Mouse (Mus musculus) kidney, adult 2 months (tissue): Measurements from ENCODE around the gene Aen. TPM values are rescaled to one million over a fixed set of nuclear protein-coding genes. Genes with fewer than 3 reads are reported as not detected.

Source experiments
- DNase-seq: peaks from one replicate; pipeline ENCODE4 v3.0.0; 2021
- H3K27ac ChIP-seq: fragments of 200-500 bp; 2 replicates; pipeline ENCODE4 v1.5.1; 2012; ENCODE audit warnings: low read depth, low read length, control low read depth, inconsistent platforms; ENCODE audit not compliant: insufficient read depth
- H3K27me3 ChIP-seq: fragments of 200-500 bp; replicated peaks from 2 replicates; pipeline ENCODE4 v1.6.1; 2012; ENCODE audit warnings: mild to moderate bottlenecking, moderate library complexity, low read length, inconsistent platforms; ENCODE audit not compliant: control insufficient read depth, insufficient read depth
- H3K36me3 ChIP-seq: fragments of 200-500 bp; 2 replicates; pipeline ENCODE4 v1.6.1; 2012; ENCODE audit warnings: mild to moderate bottlenecking, moderate library complexity, low read length, inconsistent platforms; ENCODE audit not compliant: control insufficient read depth, insufficient read depth
- H3K4me1 ChIP-seq: fragments of 200-500 bp; 2 replicates; pipeline ENCODE4 v1.6.1; 2011; ENCODE audit warnings: low read length; ENCODE audit not compliant: control insufficient read depth, insufficient read depth
- H3K4me3 ChIP-seq: fragments of 200-500 bp; 2 replicates; pipeline ENCODE4 v1.5.1; 2011; ENCODE audit warnings: mild to moderate bottlenecking, low read depth, low read length, control low read depth; ENCODE audit not compliant: insufficient read depth
- CTCF ChIP-seq: fragments of 200-500 bp; conservative IDR thresholded peaks from 2 replicates; pipeline ENCODE4 v1.5.1; 2011; ENCODE audit warnings: low read depth, mild to moderate bottlenecking, control low read depth, low read length, moderate library complexity, mixed read lengths; ENCODE audit not compliant: insufficient read depth, insufficient read length
- POLR2A ChIP-seq: fragments of 200-500 bp; IDR thresholded peaks from one replicate; pipeline ENCODE4 v1.6.1; 2011; ENCODE audit warnings: low read depth, low read length, control low read depth
- WGBS: fragments of 180-500 bp; shearing (Covaris S2); methylation state at CpG from one replicate; pipeline ENCODE4 v1.1.7; 2018; 5-methylcytosine and 5-hydroxymethylcytosine counted together
- polyA plus RNA-seq: library from polyadenylated mRNA; depleted of rRNA; stranded (reverse); fragments of >200 nt; gene quantifications from 2 replicates; pipeline ENCODE4 v1.2.3, GENCODE M21; 2012

Aen gene
- polyA plus RNA-seq, 1 experiment = 20.7 TPM

DNA sequence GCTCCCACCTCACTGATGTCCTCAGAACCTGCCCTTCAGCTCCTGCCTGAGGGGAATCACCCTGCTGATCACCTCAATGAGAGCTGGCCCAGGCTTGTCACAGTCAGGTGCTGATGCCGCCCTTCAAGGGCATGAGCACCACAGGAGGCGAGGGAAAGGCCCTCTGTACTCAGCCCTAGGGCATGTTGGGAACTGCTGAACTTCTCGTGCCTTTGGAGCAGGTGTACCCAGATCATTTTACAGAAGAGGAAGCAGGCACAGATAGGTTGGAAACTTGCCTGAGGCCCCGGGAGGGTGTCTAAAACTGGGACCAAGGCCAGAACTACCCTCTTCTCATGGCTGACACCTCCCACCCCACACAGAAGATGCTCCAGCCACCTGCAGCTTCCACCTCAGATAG is 23.0 kb downstream of the Aen start:
- 28% methylated on average over 4 of the region's 4 CpGs for WGBS
- Histone ChIP-seq H3K27ac (no peak overlapping the region), H3K4me3 (no peak overlapping the region), H3K4me1 (peaks cover 7% of the 10 kb centered on the region; the same call in 1 of the 2 replicates), H3K27me3 (no peaks in the 10 kb centered on the region), H3K36me3 (no peaks in the 10 kb centered on the region)
- TF ChIP-seq POLR2A (no peak), CTCF (no peak)
- DNase-seq = peak; percentile 32

DNA sequence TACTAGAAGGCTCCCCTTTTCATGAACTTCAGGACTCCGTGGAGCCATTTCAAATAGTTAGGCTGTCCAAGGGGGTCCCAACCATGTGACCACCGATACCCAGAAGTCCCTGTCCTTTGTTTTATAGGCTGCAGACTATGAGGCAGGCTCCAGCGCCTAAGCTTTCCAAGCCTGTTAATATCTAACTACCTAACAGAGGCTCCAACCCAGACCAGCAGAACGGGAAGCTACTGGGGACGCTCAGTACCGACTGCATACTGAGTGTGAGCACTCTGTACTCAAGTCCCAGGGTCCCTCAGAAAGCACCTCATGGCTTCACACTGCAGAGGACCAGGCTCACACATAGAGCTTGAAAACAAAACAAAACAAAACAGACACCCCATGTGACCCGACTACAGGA is 26.9 kb downstream of the Aen start:
- no peak for TF ChIP-seq POLR2A
- TF ChIP-seq CTCF = no peak
- Histone ChIP-seq H3K36me3 (no peaks in the 10 kb centered on the region), H3K27ac (no peak overlapping the region), H3K27me3 (no peaks in the 10 kb centered on the region), H3K4me1 (peaks cover 7% of the 10 kb centered on the region; the same call in 1 of the 2 replicates), H3K4me3 (no peak overlapping the region)
- 39% methylated on average over 7 of the region's 7 CpGs for whole genome bisulfite sequencing
- DNase-seq = peak; percentile 68

DNA sequence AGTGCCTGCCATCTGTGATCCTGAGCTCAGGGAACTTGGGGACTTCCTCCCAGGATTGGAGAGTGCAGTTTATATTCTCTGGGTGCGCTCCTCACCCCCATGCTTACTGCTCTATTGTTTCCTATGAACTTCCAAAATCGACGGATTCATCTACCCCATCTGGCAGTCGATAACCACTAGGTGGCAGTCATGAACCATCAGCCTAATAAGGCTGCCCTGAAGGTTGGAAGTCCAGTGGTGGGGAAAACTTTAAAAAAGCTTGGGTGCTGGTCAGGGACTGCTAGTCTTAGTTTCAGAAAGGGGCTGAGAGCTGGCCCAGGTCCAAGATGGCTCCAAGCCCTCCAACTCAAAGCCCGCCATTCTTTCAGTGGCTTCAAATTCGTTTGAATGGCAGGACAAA is 28.6 kb downstream of the Aen start:
- 9% methylated on average over 6 of the region's 6 CpGs for WGBS

DNA sequence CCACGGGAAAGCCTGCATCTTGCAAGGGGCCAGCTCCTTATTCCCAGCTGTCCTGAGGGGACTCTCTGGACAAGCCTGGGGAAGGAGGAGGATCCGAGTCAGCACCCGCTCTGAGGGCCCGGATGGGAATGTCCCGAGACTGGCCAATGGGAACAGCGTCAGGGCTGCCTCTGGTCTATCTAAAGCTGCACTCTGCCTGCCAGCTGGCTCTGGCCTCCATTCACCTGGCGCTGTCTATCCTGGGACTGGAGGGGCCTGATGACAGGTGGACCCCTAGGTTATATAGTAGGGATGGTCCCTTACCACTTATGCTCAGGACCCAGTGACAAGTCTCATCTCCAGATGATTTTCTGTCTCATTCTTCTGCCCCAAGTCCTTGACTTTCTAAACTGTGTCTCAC is 29.1 kb downstream of the Aen start:
- H3K36me3 ChIP-seq = no peaks in the 10 kb centered on the region
- no peak for DNase-seq
- H3K4me3 ChIP-seq = no peak overlapping the region
- H3K27me3 ChIP-seq = no peaks in the 10 kb centered on the region
- peaks cover 7% of the 10 kb centered on the region; the same call in 1 of the 2 replicates for H3K4me1 ChIP-seq
- WGBS = 66% methylated on average over 7 of the region's 7 CpGs
- no peak overlapping the region for H3K27ac ChIP-seq
- TF ChIP-seq CTCF = no peak
- no peak for TF ChIP-seq POLR2A

More for the DNA sequence above, 28.6 kb downstream of the Aen start:
- no peak overlapping the region for H3K27ac ChIP-seq
- no peak overlapping the region for H3K4me3 ChIP-seq
- no peaks in the 10 kb centered on the region for H3K36me3 ChIP-seq
- peaks cover 7% of the 10 kb centered on the region; the same call in 1 of the 2 replicates for H3K4me1 ChIP-seq
- peak; percentile 85 for TF ChIP-seq CTCF
- TF ChIP-seq POLR2A = no peak
- DNase-seq = peak; percentile 71
- H3K27me3 ChIP-seq = no peaks in the 10 kb centered on the region

DNA sequence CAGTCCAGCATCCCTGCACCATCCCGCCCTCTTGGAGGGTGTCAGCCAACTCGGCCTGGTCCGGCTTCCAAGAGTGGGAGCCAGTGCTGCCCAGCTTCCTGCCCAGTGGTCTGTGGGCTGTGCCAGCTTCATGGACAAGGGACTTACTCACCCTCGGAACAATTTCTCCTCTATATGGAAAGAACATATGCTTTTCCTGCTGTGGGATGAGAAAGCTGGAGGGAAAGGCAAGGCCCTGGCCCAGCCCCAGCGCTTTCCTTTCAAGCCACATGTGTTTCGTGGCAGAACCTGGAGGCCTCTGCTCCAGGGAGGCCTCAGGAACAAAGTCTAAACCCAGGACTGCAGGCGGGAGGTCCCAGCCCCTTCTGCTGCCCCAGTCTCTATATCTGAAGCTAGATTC is 30.0 kb downstream of the Aen start:
- 73% methylated on average over 7 of the region's 7 CpGs for WGBS
- no peak for TF ChIP-seq POLR2A
- no peak for TF ChIP-seq CTCF
- DNase-seq = no peak

DNA sequence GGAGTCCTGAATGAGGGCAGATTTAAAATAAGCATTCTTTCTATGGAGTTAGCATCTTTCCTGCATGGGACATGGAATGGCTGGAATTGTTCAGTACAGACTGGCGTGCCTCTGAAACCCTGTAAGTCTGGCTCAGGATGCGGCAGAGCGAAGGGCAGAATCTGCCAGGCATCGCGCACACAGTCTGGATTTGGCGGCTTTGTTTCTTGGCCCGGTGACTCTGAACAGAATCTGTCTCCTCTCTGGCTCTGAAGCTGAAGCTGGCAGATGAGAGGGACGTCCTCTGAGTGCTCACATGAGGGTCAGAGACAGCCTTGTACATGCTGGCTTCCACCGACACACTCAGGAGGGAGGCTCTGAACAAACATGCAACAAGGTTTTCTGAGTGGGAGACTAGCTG is 30.5 kb downstream of the Aen start:
- TF ChIP-seq POLR2A (no peak), CTCF (no peak)
- no peaks in the 10 kb centered on the region for H3K36me3 ChIP-seq
- DNase-seq = no peak
- no peak overlapping the region for H3K27ac ChIP-seq
- H3K4me3 ChIP-seq = no peak overlapping the region
- WGBS = 64% methylated on average over 9 of the region's 9 CpGs
- H3K4me1 ChIP-seq = peaks cover 7% of the 10 kb centered on the region; the same call in 1 of the 2 replicates
- H3K27me3 ChIP-seq = no peaks in the 10 kb centered on the region

More for the DNA sequence above, 30.0 kb downstream of the Aen start:
- Histone ChIP-seq H3K4me3 (no peak overlapping the region), H3K27ac (no peak overlapping the region), H3K27me3 (no peaks in the 10 kb centered on the region), H3K4me1 (peaks cover 7% of the 10 kb centered on the region; the same call in 1 of the 2 replicates), H3K36me3 (no peaks in the 10 kb centered on the region)

DNA sequence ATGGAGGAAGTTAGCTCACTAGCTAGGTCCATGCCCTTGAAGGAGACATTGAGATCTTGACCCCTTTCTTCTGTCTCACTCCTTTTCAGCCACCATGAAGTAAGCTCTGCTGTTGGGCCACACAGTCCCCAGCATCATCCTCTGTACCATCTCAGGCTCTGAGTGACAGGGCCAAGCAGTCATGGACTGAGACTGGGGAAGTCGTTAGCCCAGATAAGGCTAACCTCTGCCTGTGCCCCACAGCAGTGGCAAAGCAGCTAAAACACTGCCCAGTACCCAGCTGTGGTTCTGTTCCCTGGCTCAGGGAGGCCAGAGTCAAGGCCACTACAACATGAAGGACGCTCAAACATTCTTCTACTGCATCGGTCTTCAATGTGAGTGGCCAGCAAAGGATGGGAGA is 31.6 kb downstream of the Aen start:
- no peak overlapping the region for H3K4me3 ChIP-seq
- TF ChIP-seq CTCF (no peak), POLR2A (no peak)
- H3K36me3 ChIP-seq = no peaks in the 10 kb centered on the region
- H3K27me3 ChIP-seq = no peaks in the 10 kb centered on the region
- 75% methylated on average over 3 of the region's 3 CpGs for WGBS
- H3K4me1 ChIP-seq = peaks cover 3% of the 10 kb centered on the region; the same call in 1 of the 2 replicates
- no peak for DNase-seq
- no peak overlapping the region for H3K27ac ChIP-seq

DNA sequence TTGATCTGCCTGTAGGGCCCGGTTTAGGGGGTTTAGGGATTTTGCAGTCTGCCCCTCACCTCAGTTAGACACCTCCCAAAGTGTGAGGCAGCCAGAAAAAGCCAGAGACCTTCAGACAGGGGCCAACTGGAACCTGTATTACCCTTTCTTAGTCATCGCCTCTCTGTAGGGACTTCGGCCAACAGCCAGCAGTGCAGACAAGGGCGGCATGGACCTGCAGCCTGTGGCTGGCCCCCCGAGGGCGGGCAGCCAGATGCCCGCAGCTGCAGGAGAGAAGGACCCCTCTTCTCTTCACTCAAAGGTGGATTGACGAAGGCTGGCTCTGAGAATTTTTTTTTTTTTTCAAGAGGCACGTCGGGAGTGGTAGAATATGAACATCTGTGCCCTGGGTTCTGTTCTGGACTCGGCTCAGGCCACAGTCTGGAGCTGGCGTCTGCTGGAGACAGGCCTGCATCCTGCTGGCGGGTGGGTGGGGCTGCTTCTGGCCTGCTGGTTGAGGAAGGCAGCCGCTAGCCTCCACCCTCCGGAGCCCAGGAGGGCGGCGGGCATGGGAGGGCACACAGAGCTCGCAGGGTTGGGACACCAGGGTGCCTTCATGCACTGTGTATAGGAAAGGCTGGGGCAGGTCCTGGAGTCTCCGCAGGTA is 43.4 kb downstream of the Aen start:
- no peaks in the 10 kb centered on the region for H3K36me3 ChIP-seq
- no peak overlapping the region for H3K4me3 ChIP-seq
- H3K27ac ChIP-seq = no peak overlapping the region
- TF ChIP-seq CTCF (no peak), POLR2A (no peak)
- WGBS = 69% methylated on average over 19 of the region's 19 CpGs
- no peak for DNase-seq
- H3K27me3 ChIP-seq = no peaks in the 10 kb centered on the region
- H3K4me1 ChIP-seq = no peaks in the 10 kb centered on the region
